Mouse (Mus musculus) ES-Bruce4 (cell line): ENCODE results near the gene Sppl2b. TPM values are rescaled to one million over a fixed set of nuclear protein-coding genes. Genes with fewer than 3 reads are reported as not detected.
A peak's percentile ranks its signal among the peaks of the same experiment; 100 is the strongest.

ENCODE experiments used
- H3K27ac ChIP-seq: 2 replicates; pipeline ENCODE4 v1.5.1; 2012; ENCODE audit warnings: low read length, inconsistent platforms; ENCODE audit not compliant: insufficient read depth
- H3K27me3 ChIP-seq: 2 replicates; pipeline ENCODE4 v1.6.1; 2012; ENCODE audit warnings: mild to moderate bottlenecking, low read length, inconsistent platforms; ENCODE audit not compliant: control insufficient read depth, poor library complexity, insufficient read depth, severe bottlenecking
- H3K36me3 ChIP-seq: 2 replicates; pipeline ENCODE4 v1.6.1; 2012; ENCODE audit warnings: inconsistent platforms, mild to moderate bottlenecking, low read length, moderate library complexity; ENCODE audit not compliant: control insufficient read depth, poor library complexity, insufficient read depth, severe bottlenecking
- H3K4me1 ChIP-seq: one replicate; pipeline ENCODE4 v1.8.1; 2011; ENCODE audit warnings: low read length; ENCODE audit not compliant: control insufficient read depth, insufficient read depth
- H3K4me3 ChIP-seq: 2 replicates; pipeline ENCODE4 v1.5.1; 2011; ENCODE audit warnings: low read depth, mild to moderate bottlenecking, low read length
- H3K9ac ChIP-seq: 2 replicates; pipeline ENCODE4 v1.6.1; 2012; ENCODE audit warnings: low read depth, mild to moderate bottlenecking, inconsistent platforms; ENCODE audit not compliant: poor library complexity, severe bottlenecking
- H3K9me3 ChIP-seq: replicated peaks from 2 replicates; pipeline ENCODE4 v1.6.1; 2012; ENCODE audit warnings: mild to moderate bottlenecking, low read length, inconsistent platforms; ENCODE audit not compliant: control insufficient read depth, poor library complexity, insufficient read depth, severe bottlenecking
- CTCF ChIP-seq: IDR thresholded peaks from one replicate; pipeline ENCODE4 v1.8.1; 2011; ENCODE audit warnings: low read depth, low read length
- EP300 ChIP-seq: IDR thresholded peaks from 2 replicates; pipeline ENCODE4 v1.6.1; 2011; ENCODE audit warnings: low read depth, low read length; ENCODE audit not compliant: insufficient read depth
- POLR2A ChIP-seq: IDR thresholded peaks from one replicate; pipeline ENCODE4 v1.8.1; 2011; ENCODE audit warnings: low read length; ENCODE audit not compliant: insufficient read depth
- polyA plus RNA-seq: library from polyadenylated mRNA; stranded (reverse); fragments of >200 nt; gene quantifications from 2 replicates; pipeline ENCODE4 v1.2.4, GENCODE M21; 2011; ENCODE audit warnings: low read depth; ENCODE audit not compliant: missing spikeins, insufficient read depth, insufficient read length

The Sppl2b gene
- polyA plus RNA-seq, 1 experiment = 7.6 TPM

DNA sequence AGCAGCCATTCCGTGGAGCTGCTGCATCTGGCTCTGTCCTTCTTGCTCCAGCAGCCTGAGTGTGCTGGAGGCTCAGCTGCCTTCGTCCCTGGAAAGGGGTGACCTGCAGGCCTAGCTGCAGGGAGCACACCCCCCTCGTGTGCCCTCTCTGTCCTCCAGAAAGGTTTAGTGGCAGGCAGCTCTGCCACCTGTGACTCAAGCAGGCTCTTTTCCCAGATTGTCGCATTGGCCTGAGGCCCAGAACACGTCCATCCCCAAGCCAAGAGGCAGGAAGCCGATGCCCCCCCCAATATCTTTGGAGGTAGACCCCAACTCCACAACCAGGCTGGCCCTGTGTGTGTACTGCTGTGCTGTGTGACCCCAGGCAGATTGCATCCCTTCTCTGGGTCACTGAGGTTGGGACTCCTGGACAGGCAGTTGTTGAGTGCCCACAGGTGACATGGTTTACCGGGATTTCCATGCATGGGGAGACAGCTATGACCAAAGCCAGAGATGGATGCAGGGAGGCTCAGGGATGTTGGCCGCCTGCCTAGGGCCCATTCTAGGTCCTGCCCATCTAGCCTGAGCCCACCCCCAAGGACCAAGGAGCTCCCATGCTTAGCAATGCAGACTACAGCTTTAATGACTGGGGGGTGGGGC is 9.9 kb upstream of the Sppl2b start:
- Histone ChIP-seq H3K4me1 (peaks cover 3% of the 10 kb centered on the region), H3K27ac (no peak overlapping the region), H3K9me3 (no peaks in the 10 kb centered on the region), H3K36me3 (no peaks in the 10 kb centered on the region), H3K4me3 (no peak overlapping the region), H3K27me3 (no peaks in the 10 kb centered on the region), H3K9ac (no peak overlapping the region)
- TF ChIP-seq EP300 (no peak), CTCF (no peak), POLR2A (no peak)

DNA sequence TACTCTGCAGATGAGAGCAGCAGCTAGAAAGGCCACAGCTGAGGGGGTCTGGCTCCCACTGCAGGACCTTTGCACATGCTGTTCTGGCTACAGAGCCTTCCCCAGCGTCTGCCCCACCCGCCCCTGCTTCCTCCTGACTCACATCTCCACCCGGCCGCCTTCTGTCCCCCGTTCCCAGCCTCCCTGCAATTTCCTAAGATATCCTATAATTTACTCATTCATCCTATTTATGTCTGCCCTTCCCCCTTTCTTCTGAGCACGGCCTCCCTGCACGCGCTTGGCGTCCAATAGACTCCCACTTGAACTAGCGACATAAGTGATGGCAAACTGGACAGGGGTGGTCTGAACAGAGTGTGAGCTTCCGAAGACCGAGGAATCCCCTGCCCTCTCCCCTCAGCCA is 9.3 kb upstream of the Sppl2b start:
- Histone ChIP-seq H3K27me3 (no peaks in the 10 kb centered on the region), H3K4me3 (no peak overlapping the region), H3K9me3 (no peaks in the 10 kb centered on the region), H3K36me3 (no peaks in the 10 kb centered on the region), H3K9ac (no peak overlapping the region), H3K4me1 (peaks cover 3% of the 10 kb centered on the region), H3K27ac (no peak overlapping the region)
- TF ChIP-seq CTCF (no peak), EP300 (no peak), POLR2A (no peak)

DNA sequence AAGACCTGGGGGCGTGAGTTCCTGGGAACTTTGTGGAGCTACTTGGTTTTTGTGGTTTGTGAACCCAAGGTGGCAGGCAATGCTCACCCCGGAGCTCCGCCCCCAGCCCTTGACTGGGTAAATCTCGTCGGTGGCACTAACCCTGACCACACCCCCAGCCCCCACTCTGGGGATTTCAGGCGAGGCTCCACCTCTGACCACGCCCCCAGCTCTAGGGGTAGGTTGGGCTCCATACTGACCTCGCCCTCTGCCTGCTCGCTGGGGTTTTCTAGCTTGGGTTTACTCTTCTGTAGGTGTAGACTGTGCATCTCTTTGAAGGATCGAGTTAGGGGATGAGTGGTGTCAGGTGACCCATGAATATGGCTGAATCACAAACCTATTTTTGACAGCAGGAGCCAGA is 6.5 kb upstream of the Sppl2b start:
- H3K27ac ChIP-seq = no peak overlapping the region
- no peaks in the 10 kb centered on the region for H3K9me3 ChIP-seq
- 0 out of 2 replicates have a peak, but pooled peaks cover 3% of the 10 kb centered on the region for H3K36me3 ChIP-seq
- H3K9ac ChIP-seq = no peak overlapping the region
- peaks cover 3% of the 10 kb centered on the region for H3K4me1 ChIP-seq
- no peak overlapping the region for H3K4me3 ChIP-seq
- no peaks in the 10 kb centered on the region for H3K27me3 ChIP-seq
- TF ChIP-seq CTCF (no peak), EP300 (no peak), POLR2A (no peak)

DNA sequence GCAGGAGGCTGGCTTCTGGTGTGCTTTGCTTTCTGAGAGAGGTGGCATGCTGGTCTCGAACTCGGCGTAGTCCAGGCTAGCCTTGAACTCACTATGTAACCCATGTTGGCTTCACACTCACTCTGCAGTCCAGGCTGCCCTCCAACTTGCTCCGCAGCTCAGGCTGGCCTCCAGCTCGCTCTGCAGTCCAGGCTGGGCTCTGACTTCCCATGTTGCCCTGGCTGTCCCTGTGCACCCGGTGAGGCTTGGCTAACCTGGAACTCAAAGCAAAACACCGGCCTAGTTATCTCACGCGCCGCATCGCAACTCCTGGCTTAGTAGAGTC is 636 bp downstream of the Sppl2b start:
- Histone ChIP-seq H3K9me3 (no peaks in the 10 kb centered on the region), H3K4me3 (peak overlapping the region; percentile 54), H3K9ac (peak overlapping the region; percentile 43), H3K27me3 (no peaks in the 10 kb centered on the region), H3K4me1 (no peaks in the 10 kb centered on the region), H3K27ac (no peak overlapping the region), H3K36me3 (0 out of 2 replicates have a peak, but pooled peaks cover 3% of the 10 kb centered on the region)
- no peak for TF ChIP-seq POLR2A
- TF ChIP-seq EP300 = no peak
- TF ChIP-seq CTCF = no peak

DNA sequence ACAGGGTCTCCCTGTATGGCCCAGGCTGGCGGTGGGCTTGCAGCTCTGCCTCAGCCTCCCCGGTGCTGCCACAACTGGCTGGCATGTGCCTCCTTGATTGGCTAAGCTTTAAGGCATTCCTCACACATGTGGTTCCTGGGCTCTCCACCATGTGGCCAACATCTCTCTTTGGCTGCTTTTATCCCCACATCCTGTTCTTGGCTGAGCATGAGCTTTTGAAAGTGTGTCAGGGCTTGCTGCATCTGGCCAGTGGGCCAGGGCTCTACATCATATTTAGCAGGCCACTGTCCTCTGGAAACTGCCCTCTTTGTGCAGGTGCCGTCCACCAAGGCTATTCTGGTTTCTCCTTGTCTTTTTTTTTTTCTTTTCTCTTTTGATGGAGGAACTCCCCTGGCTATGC is 1.2 kb downstream of the Sppl2b start:
- H3K4me1 ChIP-seq = no peaks in the 10 kb centered on the region

DNA sequence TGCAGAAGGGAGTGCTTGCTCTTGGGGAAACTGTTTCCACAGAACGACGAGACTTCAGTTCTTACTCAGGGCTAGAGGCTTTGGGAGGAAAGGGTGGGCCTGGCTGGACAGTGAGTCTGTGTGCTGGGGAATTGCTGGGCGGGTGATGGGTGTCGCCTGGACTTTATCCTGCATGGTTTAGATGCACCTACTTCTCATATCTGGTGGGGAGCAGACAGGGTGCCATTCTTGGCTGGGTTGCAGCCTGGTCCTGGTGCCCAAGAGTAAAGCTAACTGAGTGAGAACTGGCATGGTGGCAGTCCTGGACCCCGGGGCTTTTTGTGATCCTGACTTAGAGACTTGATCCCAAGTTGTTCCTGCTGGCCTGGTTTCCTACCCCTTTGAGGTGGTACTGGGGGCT is 1.8 kb downstream of the Sppl2b start:
- TF ChIP-seq CTCF (no peak), POLR2A (no peak), EP300 (no peak)
- Histone ChIP-seq H3K27ac (no peak overlapping the region), H3K36me3 (0 out of 2 replicates have a peak, but pooled peaks cover 3% of the 10 kb centered on the region), H3K9ac (no peak overlapping the region), H3K4me3 (no peak overlapping the region), H3K4me1 (no peaks in the 10 kb centered on the region), H3K9me3 (no peaks in the 10 kb centered on the region), H3K27me3 (no peaks in the 10 kb centered on the region)

More for the DNA sequence above, 1.2 kb downstream of the Sppl2b start:
- Histone ChIP-seq H3K9ac (no peak overlapping the region), H3K27ac (no peak overlapping the region), H3K36me3 (0 out of 2 replicates have a peak, but pooled peaks cover 3% of the 10 kb centered on the region), H3K4me3 (no peak overlapping the region), H3K27me3 (no peaks in the 10 kb centered on the region), H3K9me3 (no peaks in the 10 kb centered on the region)
- no peak for TF ChIP-seq CTCF
- no peak for TF ChIP-seq EP300
- TF ChIP-seq POLR2A = no peak
